Mouse (Mus musculus) liver (tissue): ENCODE results near the gene Eif1.
"Not testable (repeated sequence)": the region's sequence is repeated elsewhere in the genome, so short reads cannot be mapped to it uniquely, and the experiment has no call there.

ENCODE experiments used
- DNase-seq: peaks from one replicate; pipeline ENCODE4 v3.0.0-alpha.2; 2020; ENCODE audit warnings: mixed read lengths

Eif1 gene

DNA sequence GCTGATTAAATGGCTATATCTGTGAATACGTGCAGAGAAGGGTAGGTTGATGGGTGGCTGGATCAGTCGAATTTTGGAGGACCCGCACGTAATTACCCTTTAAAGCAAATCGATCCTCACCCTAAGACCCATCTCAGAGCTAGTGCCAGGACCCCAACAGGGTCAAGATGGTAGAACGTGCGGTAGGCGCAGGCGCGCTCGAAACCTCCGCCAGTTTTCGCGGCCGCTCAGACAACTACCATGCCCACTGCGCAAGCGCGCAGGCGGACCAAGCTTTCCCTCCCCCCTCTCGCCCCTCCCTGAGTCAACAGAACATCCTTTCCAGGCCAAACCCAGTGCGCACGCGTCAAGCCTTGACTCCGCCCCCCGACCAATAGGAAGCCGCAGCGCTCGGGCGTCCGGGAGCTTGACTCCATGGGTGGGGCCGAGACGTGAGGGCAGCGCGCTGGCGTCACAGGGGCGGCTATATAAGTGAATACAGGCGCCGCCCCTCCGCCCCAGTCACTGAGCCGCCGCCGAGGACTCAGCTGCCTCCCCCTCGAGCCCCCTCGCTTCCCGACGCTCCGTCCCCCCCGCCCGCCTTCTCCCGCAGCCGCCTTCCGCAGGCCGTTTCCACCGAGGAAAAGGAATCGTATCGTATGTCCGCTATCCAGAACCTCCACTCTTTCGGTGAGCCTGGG is at the start of gene Eif1:
Eif1 (plus strand) TSS at position 394 of the 680 bp plus-strand sequence.
- DNase-seq: peak; percentile 100

DNA sequence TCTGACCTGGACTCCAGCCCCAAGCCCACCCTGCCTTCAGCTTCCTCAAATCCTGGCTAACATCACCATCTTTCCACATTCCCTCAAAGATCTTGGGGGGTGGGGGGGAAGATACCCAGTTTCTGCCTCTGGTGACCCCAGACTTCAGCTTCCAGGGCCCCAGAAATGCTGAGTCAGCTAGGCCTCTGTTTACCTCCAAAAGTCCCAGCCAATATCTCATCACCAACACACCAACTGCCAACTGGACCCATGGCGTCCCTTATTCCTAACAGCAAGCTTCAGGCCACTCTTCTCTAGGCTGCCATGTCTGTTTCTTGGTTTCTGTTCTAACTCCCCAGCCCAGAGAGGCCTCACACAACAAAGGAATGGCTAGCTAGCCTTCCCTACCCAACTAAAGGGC is 47.8 kb upstream of the Eif1 start:
- DNase-seq: no peak

DNA sequence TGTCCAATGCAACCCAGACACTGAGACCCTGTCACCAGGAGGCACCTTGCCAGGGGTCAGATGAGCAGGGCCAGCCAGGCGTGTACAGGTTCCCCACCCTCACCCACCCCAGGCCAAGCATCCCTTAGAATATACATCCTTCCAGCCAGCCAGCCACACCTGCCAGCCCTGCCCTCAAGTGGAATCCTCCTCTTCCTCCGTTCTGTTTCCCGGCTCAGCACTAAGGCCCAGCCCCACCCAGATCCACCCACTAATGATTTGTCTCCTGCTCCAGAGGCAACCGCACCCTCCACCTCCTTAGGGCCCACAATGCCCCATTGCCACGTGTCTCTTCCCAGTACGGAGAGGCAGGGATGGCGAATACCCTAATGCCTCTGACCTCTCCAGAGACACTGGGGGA is 45.0 kb upstream of the Eif1 start:
- DNase-seq: no peak

DNA sequence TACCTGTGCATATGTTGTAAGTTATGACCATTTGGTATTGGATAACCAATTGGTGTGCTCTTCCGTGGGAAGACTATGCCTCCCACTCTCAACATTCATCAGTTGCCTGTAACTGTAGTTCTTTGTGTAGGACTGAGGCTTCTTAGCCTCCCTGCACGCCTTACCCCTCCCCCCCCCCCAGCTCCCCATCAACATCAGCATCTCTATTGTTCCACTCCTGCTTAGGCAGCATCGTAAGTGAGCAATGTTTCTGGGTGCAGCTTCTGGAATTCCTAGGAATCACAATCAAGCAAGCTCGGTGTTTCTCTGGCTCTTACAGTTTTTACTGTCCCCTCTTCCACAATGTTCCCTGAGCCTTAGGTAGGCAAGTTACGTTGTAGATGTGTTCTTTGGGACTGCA is 44.2 kb upstream of the Eif1 start:
- DNase-seq: no peak

DNA sequence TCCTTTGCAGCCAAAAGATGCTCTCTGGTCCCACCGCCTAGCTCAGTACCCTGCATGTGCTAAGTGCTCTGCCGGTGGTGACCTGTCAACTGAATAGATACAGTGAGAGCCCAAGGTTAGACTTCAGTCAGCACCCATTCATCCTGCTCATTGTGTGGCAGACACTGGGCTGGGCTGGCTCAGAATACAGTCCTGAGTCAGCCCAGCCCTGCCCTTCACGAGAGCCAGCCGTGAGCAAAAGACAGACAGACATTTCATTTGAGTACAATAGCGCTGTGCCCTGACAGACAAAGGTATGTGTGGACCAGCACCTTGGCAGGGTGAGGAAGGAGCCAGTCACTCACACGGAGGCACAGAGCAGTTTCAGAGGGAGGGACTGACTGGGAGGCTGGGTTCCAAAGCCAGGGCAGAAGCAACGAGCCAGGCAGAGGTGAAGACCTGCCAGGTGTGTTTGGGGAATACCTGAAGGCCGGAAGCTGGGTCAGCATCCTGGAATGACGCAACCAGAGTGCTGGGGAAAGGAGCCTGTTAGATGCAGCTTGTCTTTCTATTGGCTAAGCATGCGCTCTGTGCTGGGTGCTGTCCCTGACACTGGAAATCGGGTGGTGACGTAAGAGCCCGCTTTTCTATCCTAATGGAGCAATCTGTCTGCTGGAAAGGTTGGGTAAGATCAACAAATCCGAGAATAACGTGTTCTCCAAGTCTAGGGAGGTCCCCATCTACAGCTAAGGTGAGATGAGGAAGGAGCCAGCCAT is 41.8 kb upstream of the Eif1 start:
- no peak for DNase-seq

DNA sequence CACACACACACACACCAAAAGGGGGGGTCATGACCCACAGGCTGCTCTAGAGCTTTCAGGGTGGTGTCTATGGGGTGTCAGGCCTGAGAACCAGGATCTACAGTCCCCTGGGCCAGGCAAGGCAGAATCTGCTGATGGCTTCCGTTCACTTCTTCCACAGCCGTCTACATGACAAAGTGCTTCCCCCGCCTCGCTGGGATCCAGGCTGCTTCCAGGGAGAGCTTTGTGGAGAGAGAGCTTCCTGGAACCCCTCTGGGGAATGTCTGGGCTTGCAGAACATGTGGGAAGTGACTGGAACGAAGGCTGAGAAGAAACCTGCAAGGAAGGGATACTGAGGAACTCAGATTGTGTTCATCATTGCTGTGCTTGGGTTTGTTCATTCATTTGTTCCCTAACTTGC is 40.9 kb upstream of the Eif1 start:
- DNase-seq: no peak

DNA sequence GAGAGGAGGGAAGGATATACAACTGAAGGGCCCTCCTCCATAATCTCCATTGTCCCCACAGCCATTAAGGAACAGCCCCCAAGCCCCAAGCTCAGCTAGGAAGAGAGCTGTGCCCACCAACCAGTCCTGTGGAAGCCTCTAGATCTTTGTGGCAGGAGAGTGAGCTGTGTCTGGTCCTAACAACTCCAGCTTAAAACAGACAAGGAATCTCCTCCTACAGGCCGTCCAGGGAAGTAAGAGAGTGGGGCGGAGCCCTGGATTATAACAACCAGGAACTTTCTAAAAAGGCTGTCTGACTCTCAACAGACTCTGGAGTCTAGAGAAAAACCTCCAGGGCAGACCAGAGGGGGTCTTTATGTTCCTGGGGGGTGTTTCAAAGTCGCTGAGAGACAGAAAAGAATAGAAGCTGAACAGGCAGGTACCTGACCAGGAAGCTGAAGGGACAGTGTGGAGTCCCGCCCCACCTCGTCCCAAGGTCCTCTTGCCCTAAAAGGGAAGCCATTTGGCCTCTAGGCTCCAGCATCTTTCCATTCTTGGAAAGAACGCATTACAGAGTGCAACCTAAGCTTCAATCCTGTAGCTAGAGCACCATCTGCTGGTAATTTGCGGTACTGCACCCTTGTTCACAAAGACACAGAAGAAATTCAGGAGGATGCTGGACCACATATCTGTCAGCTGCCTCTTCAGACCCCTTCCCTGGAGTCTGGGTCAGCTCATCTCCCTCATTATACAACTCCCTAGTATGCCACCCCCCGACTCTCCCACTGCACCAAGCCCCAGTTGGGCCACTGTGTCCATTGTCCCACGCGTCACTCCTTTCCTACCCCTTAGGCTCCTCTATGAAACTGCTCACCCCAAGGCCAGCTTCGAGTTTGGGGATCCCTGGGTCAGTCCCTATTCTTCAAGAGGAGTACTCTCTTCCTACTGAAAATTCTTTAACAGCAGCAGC is 37.8 kb upstream of the Eif1 start:
- DNase-seq: peak; percentile 83

DNA sequence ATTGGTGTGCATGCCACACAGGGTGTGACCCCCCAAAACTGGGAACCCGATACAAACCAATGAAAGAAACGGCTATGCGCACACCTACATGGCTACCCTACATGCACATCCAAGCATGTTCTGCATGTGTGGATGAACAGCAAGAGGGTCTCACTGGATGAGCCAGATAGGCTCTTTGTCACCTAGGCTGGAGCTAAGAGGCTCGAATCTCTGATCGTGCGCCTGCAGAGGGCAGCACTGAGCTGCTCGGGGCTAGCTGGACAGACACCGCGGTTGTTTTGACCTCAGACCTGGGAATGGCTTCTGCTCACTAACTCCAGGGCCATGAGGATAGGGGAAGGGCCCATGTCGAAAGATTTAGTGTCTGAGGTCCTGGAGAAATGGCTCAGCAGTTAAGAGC is 37.1 kb upstream of the Eif1 start:
- peak; percentile 81 for DNase-seq

DNA sequence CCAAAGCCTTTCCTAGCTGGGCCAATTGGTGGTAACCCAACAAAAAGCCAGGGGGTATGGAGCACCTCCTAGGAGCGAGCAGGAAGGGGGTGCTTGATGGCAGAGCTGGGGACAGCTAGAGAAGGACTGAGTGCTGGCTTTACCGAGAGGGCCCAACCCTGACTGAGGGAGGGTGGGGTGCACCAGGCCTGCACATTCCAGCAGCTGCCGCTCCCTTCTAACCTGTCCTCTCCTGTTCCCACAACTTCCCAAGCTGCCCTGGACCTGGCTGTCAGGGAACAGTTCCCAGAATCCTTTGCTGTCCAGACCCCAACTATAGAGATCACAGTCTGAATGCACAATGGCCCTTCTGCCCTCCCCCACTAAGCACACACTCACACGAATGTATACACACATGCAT is 34.7 kb upstream of the Eif1 start:
- no peak for DNase-seq

DNA sequence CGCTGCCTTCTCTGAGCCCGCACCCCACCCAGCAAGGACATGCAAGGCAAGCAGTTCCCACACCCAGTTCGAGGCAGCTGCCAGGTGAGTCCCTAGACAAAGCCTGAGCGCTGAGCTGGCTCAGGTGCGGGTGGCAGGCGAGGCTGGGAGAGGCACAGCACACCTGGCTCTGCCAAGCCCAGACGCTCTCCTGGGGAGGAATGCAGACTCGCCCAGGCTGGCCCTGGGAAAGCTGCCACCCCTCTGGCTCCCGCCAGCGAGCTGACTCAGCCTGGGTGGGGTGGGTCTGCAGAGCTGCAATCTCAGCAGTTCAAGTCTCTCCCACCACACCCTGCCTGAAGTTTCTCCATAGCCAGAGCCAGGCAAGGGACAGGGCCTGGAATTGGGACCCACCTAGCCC is 32.7 kb upstream of the Eif1 start:
- DNase-seq: peak; percentile 21

DNA sequence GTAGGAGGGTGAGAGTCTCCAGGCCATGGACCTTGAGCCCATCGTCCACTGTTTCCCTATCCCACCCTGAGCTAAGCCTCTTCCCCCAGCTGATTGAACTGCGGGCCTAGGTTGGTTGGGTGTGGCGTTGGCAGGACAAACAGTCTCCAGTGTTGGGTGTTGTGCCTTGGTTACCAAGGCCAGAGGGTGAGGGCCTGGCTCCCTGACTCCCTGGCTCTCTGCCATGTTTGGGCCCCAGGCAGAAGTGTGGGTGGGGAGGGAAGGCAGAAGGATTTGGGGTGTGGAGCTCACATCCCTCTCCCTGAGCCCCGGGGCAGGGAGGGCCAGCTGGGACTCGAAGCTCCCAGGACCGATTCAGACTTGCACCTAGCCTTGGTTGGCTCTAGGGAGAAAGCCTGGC is 30.7 kb upstream of the Eif1 start:
- no peak for DNase-seq

DNA sequence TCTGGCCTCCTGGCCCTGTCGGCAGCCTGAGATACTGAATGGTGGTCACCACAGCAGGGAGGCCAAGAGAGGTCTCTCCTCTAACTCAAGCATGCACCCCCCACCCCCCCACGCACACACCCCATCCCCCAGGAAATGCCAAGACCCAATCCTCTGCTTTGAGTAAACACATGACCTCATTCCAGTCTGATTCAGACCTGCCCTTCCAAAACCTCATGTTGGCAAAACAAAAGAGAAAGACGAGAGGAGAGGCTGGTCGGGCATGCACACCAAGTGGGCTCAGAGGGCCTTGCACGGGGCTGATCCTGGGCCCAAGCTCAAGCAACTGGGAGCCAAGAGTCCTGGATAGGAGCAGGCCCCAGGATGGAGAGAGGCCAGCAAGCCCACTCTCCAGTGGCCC is 29.4 kb upstream of the Eif1 start:
- no peak for DNase-seq

DNA sequence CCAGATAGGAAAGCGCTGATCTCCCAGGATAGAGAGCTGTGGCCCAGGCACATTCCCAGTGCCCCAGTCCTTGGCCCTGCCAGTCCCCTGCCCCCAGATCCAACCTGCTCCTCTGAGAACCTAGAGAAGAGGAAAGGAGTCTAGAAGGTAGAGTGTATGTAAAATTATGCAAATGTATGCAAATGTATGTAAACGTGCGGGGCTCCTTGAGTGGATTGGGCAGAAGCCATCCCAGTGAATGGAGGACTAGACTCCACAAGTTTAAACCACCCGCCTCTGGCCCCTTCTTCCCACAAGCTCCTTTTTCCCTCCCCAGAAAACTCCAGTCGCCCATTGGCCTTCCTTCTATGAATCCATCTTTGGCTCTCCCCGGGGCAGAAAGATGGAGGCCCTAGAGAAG is 26.8 kb upstream of the Eif1 start:
- DNase-seq: no peak

DNA sequence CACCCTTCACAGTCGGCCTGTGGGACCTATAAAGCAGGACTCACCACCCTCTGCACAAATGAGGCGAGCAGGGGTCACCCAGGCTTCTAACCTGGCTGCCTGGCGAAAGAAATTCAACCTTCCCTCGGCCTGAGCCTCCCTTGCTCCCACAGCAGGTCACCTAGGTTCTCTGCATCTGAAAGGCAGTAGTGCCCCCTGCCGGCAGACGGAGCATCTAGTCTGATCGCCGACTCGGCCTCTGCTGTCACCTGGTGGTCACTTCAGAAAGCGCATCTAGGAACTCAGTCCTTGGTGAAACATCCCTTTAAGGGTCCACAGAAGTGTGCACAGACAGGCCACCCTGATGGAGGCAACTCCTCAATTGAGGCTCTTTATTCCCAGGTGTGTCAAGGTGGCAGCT is 24.4 kb upstream of the Eif1 start:
- peak; percentile 87 for DNase-seq

DNA sequence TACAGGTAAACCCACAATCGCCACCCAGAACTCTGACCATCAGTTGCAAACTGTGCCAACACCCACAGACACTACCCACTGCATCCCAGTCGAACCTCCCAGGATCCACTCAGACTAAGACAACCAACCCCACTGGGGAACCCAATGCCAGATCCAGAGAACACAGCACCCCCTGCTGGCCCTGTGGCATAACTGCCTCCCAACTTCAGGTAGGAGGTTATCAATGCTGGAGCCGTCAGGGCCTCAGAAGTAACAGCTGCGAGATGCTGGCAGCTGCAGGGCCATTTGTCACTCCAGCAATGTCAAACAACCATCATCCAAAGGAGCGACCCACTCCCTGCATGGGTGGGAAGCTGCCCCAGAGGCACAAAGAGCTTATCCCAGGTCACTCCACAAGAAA is 21.9 kb upstream of the Eif1 start:
- DNase-seq: peak; percentile 34

DNA sequence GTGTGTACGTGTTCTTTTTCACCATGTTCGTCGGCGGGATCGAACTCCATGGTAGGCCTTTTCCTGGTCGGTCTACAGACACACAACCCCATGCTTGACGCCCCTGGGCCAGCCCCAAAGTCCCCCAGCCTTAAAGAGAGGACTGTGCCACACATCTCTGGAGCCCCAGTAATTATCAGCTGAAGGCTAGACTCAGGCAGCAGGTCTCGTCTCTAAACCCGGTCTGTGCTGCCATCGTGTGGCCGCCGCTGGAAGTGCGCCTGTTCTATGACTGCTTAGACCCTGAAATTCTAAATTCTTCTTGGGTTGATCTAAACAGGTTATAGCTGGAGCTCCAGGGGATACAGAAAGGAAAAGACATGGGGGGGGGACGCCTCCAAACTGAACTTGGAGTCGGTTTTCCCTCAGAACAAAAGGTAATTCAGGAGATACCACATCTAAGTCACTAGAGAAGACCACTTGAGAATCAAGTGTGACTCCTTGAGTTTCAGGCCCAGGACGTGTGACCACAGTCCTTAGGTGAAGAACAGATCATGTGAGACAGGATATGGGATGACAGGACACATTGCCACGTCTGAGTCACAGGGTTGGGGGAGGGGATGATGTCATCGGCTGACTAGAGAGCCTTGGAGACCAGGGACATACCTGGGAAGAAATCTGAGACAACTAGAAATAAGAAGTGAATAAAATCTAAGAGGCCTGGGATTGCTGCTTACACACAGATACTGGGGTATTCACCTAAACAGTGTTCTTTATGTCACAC is 21.2 kb upstream of the Eif1 start:
- peak; percentile 85 for DNase-seq

DNA sequence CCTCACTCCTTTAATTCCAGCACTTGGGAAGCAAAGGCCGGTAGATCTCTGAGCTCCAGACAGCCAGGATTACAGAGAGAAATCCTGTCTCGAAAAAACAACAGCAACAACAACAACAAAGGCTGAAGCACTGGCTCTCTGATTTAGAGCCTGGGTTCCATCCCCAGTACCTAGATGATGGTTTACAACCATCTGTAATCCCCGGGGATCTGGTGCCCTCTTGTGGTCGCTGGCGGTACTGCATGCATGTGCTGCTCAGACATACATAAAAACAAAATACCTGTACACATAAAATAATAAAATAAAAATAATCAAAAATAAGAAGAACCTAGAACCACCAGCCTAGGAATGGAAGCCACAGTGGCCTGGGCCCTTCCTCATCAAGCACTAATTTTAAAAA is 19.4 kb upstream of the Eif1 start:
- DNase-seq: peak; percentile 82

DNA sequence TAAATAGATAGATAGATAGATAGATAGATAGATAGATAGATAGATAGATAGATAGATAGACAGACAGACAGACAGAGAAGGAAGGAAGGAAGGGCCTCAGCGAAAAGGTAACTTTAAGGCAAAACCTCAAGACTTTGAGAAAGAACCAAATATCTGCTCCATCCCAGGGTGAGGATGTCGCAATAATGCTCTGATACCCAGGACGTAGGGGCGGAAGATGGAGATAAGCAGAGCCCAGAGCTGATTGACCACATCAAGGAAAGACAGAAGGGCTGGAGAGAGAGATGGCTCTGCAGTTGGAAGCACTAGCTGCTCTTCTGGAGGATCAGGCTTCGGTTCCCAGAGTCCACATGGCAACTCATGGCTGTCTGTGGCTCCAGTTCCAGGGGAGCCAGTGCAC is 18.4 kb upstream of the Eif1 start:
- no peak for DNase-seq

DNA sequence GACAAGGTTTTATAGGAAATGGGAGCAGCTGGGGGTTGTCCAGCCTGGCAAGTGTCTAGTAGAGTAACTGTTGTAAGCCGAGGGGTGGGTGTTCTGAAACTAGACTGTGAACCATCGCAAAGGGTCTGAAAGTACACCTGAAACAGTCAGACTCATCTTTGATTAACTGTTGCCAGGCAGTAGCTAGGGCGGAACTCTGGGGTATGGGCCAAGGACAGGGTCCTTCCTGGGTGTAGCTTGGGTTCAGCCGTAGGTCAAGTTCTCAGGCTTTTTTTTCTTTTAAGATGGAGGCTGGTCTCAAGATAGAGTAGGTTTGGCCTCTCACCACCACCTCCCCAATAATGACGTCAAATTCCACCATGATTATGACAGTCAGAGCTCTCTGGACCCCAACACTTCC is 11.8 kb upstream of the Eif1 start:
- no peak for DNase-seq

DNA sequence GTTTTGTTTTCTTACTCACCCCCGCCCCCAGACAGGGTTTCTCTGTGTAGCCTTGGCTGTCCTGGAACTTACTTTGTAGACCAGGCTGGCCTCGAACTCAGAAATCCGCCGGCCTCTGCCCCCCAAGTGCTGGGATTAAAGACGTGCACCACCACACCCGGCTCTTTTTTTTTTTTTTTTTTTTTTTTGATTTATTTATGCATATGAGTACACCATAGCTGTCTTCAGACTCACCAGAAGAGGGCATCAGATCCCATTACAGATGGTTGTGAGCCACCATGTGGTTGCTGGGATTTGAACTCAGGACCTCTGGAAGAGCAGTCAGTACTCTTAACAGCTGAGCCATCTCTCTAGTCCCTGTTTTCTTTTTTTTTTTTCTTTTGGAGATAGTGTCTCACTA is 11.0 kb upstream of the Eif1 start:
- not testable (repeated sequence) for DNase-seq

DNA sequence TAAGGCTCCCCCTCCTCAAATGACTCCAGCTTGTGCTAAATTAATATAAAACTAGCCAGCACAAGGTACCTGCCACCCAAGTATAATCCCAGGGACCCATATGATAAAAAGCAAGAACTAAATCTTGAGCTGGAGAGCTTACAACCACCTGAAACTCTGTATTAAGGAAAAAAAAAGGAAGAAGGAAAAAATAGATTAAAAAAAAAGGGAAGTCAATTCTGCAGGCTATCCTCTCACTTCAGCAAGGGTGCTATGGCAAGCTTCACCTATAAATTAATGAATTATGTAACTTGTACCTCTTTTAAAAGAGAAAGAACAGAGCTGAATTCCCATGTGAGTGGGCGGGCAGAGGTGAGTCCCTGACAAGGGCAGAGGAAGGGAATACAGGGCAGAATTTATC is 8.0 kb upstream of the Eif1 start:
- DNase-seq: no peak

DNA sequence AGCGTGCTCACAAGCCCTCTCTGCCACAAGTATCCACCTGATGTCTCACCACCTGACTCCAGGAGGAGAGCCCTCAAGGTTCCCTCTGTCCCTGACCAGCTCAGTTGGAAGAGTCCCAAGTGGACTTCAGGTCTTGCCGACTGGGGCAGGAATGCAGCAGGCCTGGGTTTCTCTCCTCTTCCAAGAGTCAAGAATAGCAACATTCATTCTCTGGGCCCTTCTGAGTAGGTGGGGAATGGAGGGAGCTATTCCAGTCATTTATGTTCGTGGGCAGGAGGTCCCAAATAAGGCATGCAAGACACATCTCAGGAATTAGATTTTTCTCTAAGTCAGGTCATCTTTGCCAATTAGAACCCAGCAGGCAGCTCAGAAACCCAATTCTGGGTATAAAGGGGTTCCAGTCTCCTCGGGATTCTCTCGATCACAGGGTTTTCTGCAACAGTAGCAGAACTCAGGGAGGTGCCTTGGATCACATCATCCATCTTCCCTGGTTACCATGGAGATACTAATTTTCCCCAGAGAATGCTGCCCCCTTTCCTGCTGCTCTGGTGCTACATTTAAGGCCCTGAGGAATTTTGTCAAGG is 7.5 kb upstream of the Eif1 start:
- DNase-seq: no peak
